Mouse (Mus musculus) Muller cell, postnatal 12 days (primary cell): Measurements from ENCODE around the gene Cped1.

Experiments used
- DNase-seq: peaks from one replicate; pipeline ENCODE4 v3.0.0-alpha.2; 2015; ENCODE audit errors: inconsistent ontology term

Gene Cped1

GRCm38 (mm10) chr6:21985732-21986540 is at the start of gene Cped1:
Gene Cped1 (plus strand): TSS chr6:21985916.
- peak; percentile 77 for DNase-seq

GRCm38 (mm10) chr6:21937981-21938635 is 47.6 kb upstream of the Cped1 start:
- DNase-seq: no peak

DNA sequence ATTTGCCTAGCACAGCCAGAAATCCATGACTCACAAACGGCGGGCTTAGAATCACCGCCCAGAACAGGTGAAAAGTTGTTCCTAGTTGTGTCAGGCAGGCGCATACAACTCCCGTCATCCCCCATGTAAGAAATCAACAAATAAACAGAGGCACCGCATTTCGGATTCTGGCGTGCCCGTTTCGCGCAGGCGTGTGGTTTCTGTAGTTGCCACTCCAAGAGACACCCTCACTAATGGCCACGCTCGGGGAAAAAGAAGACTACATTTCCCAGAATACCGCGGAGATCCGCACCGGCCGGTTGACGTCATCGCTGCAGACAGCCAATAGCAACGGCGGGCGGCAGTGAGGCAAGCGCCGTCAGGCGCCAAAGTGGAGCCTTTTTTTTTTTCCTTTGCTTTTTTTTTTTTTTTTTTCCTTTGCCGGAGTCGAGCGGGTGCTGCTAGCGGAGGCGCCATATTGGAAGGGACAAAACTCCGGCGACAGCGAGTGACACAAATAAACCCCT is 36.4 kb upstream of the Cped1 start, which contains the start of gene Ing3:
Gene Ing3, plus strand, starts transcription at position 346 of the 506 bp plus-strand sequence.
- DNase-seq: peak; percentile 97

GRCm38 (mm10) chr6:21949771-21950448 is 35.8 kb upstream of the Cped1 start:
- DNase-seq: peak; percentile 98

DNA sequence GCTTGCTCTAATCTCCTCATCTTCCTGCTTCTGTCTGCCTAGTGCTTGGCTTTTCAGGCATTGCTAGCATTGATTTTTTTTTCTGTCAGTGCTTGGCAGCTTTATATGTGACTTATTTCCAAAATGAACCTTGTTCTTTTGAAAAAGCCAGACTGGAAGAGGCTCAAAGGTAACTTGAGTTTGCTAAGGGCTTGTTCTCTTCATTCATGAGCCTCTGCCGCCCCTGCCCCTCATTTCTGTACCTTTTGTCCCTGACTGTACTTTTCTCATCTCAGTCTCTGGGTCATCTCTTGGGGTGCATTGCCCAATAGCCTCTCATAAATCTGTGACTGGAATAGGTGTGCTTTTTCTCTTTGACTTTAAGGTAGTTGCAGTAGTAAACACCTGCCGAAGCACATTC is 35.0 kb upstream of the Cped1 start:
- no peak for DNase-seq

GRCm38 (mm10) chr6:21955468-21955867 is 30.2 kb upstream of the Cped1 start:
- no peak for DNase-seq

DNA sequence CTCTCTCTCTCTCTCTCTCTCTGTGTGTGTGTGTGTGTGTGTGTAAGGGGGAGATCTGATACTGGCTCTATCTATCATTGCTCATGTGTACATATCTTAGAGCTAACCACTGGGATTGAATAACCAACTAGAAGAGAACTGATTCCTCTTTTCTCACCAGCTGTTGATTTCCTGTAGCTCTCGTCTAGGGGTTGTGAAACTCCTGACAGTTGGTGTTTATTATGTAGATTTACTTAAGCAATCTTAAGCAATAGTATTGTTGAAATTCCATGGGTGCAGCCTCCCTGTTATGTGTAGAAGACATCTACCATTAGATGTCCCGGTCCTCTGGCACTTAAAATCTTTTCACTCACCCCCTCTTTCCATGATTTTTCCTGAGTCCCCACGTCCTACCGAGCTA is 26.8 kb upstream of the Cped1 start:
- no peak for DNase-seq

DNA sequence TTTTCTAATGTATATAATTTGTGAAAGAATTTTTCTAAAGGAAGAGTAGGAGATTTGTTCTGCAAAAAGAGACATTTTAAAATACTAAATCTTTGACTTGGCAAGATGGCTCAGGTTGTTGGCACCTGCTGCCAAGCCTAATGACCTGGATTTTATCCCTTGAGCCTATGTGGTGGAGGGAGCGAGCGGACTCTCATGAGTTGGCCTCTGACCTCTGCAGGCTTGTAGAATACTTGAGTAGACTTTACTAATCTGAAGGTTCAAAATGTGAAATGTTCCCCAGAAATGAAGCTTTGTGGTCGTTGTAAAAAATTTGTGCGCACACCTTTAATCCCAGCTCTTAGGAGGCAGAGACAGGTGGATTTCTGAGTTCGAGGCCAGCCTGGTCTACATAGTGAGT is 25.8 kb upstream of the Cped1 start:
- DNase-seq: no peak

GRCm38 (mm10) chr6:21977532-21977931 is 8.2 kb upstream of the Cped1 start:
- no peak for DNase-seq

DNA sequence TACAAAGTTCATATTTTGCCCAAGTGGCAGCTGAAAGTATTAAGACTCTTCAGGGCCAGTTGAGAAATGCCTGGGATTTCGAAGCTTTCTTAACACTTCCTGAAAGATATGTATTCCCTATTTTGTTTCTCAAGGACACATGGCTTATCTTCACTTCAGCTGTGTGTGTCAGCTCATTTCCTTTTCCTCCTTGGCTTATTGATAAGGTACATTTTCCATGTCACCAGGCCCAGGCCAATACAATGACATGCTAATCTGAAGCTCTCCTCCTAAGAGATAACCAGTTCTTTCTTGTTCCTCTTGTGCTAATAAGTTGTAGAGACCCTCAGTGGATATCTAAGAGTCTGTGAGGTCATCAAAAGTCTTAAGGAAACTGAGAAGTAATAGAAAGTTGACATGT is 4.6 kb upstream of the Cped1 start:
- no peak for DNase-seq

DNA sequence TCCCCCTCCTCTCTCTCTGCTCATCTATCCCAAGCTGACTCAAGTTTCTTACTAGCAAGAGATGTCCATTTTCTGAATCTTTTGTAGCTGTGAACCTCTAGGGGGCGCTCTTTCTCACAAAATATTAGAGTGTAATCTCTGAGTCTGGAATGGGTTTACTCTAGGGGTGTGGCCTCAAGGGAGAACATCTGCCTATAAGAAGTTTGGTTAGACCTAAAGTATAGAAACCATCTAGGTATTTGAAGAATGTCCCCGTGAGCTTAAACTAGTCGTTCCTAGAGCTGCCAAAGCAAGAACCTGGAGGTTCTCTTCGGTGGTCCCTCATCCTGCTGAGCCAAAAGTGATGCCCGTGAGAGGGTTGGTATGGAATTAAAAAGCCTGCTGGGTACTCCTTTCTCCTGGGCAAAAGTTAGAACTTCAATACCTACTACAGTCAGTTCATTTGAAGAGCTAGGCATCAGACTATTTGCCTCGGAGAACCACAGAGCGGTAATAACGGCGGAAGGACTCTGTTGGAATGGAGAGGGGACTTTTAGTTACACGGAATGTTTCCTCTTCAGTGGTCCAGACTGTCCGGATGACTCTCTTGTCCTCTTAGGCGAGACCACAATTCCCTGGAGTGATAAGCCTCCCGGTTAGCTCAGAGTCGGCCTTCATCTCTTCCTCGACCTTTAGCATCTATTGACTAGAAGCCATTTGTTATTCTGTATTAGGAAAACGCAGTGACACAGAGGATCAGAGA is 555 bp upstream of the Cped1 start:
- peak; percentile 91 for DNase-seq

DNA sequence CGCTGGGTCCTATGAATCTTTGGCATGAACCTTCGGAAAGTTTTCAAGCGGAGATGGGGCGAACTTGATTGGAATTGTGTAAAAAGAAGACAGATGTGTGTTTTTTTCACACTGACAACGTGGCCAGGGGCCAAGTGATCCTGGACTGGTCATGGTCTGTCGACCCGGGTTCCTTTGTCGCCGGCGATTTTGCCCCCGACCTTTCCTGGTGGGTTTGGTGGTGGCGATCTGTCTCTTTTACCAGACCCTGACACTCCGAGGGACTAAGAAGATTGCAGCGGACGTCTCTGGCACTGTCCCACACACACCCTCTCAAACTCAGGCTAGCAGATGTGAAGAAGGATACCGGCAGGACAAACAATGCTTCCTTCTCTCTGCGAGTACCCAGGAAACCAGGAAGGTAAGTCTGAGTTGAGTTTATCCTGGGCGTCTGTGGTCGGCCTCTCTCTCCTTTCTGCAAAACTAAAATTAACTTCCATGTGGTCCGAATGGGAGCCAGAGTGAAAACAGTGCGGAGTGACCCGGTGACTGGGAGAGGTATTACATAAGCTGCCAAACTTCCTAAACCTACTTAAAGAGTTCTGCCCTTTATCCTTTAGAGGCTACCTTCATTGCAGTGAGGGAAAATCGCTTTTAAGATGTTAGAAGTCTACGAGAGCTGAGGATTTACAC is 1.1 kb downstream of the Cped1 start:
- DNase-seq: peak; percentile 40

DNA sequence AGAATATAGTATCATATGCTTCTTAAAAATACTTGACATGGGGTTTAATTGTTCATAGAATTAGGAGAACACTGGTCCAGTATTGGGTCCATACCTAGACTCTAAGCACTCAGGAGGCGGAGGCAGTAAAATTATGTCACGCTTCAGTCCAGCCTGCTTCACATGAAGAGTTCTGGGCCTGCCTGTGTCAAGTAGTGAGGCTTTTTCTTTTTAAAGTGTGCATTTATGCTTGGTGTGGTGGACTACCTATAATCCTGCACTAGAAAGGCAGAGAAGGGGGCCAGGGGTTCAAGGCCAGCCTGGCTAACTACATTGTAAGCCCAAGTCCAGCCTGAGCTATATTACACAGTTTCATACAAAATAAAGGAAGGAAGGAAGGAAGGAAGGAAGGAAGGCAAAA is 1.8 kb downstream of the Cped1 start:
- DNase-seq: no peak

DNA sequence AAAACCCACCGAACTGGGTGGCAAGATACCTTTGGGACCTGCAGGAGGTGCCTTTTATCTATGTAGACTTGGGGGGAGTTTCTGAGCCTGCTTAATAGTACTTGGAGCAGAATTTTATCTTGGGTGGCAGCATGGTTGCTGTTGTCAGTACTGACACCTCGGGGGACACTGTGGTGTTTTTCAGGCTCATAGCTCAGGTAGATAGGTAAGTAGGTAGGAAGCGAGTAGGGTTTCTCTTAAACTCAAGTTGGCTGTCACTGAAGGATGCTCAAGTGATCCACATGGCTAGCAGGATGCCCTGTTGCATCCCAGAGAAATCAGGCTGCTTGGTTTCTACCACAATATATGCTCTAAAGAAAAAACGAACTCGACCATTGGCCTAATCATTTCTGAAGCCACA is 2.6 kb downstream of the Cped1 start:
- no peak for DNase-seq

DNA sequence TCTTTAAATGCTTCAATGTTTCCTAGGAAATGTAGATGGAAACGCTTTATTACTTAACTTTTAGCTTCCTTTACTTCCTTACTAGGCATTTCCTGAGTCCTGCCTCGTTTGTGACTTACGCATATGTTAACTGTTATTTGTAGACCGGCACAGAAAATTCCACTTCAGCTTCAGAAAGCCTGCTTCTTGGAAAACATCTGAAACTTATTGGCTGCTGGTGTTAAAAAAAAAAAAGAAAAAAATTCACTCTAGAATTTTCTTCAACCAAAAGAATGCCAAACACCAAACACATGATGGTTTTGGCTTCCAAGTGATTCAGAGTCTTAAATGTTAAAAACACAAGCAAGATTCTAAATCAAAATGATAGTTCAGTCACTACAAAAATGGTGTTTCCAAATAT is 3.4 kb downstream of the Cped1 start:
- DNase-seq: no peak

GRCm38 (mm10) chr6:21990181-21991135 is 4.7 kb downstream of the Cped1 start:
- DNase-seq: no peak

DNA sequence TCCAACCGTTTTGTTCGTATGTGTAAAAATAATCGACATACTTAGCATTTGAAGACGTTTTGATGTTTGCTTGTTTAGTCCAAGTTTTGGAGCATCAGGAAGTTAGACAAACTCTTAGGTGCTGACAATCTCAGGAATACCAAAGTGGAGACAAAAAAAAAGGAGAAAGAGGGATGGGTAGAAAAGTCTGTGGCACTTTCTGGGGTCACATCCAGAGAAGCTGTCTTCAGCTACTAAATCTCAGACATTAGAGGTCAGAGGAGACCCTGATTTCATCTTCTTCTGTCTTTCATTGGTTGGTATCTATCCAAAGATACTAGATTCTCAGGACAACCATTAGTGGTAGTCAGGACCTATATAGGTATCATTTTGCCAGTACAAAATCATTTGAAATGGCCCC is 5.4 kb downstream of the Cped1 start:
- no peak for DNase-seq

GRCm38 (mm10) chr6:21993070-21993469 is 7.4 kb downstream of the Cped1 start:
- DNase-seq: no peak

DNA sequence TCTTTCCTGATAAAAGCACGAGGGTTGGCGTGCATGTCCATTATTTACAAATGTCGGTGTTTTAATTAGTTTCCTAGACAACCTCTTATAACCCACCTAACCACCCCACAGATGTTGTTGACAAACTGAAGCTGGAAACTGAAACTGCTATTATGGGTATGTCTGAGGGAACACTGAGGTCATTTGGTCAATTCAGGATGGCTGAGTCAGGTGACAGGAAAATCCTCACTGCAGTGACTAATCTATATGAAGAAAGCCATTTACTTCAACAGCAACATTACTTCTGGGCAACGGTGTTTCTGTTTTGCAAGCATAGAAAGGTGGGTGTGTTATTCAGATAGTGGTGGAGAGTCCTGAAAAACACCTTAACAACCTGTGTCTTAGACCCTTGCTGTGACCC is 12.4 kb downstream of the Cped1 start:
- DNase-seq: no peak

GRCm38 (mm10) chr6:21999025-21999424 is 13.3 kb downstream of the Cped1 start:
- no peak for DNase-seq
